Mouse (Mus musculus) MEL (cell line): ENCODE results near the gene Bsn. TPM values are rescaled to one million over a fixed set of nuclear protein-coding genes. Genes with fewer than 3 reads are reported as not detected.

Experiments
- DNase-seq: peaks from one replicate; pipeline ENCODE4 v3.0.0; 2011; ENCODE audit warnings: low read depth, low spot score
- H3K27ac ChIP-seq: 2 replicates; pipeline ENCODE4 v1.5.1; 2012; ENCODE audit warnings: low read depth, mild to moderate bottlenecking, control low read depth, low read length, moderate library complexity; ENCODE audit not compliant: control insufficient read depth
- H3K27me3 ChIP-seq, 2 experiments: fragments of 150-350 bp in 1 of 2; sonication (generic) in 1 of 2; 2 replicates each; pipeline ENCODE4 v1.6.1; 2012; ENCODE audit warnings: low read length in 2 of 2, mild to moderate bottlenecking in 2 of 2, improper control_type of control experiment in 1 of 2, moderate library complexity in 1 of 2; ENCODE audit not compliant: insufficient read depth in 2 of 2, control insufficient read depth in 1 of 2
- H3K36me3 ChIP-seq, 2 experiments: 2 replicates each; pipeline ENCODE4 v1.6.1; 2012 to 2014; ENCODE audit warnings: low read length in 2 of 2, improper control_type of control experiment in 1 of 2, inconsistent platforms in 1 of 2, mild to moderate bottlenecking in 1 of 2; ENCODE audit not compliant: insufficient read depth in 2 of 2, control insufficient read depth in 1 of 2
- H3K4me1 ChIP-seq, 2 experiments: fragments of 150-350 bp in 1 of 2; sonication (generic) in 1 of 2; 2 replicates each; pipeline ENCODE4 v1.6.1; 2012; ENCODE audit warnings: low read length in 2 of 2, improper control_type of control experiment in 1 of 2, mild to moderate bottlenecking in 1 of 2; ENCODE audit not compliant: insufficient read depth in 2 of 2, control insufficient read depth in 1 of 2
- H3K4me3 ChIP-seq, 2 experiments: fragments of 150-350 bp in 1 of 2; sonication (generic) in 1 of 2; 2 replicates each; pipeline ENCODE4 v1.5.1; 2012; ENCODE audit warnings: low read depth in 2 of 2, low read length in 2 of 2, mild to moderate bottlenecking in 2 of 2, moderate library complexity in 2 of 2, control low read depth in 1 of 2, improper control_type of control experiment in 1 of 2; ENCODE audit not compliant: control insufficient read depth in 1 of 2, insufficient read depth in 1 of 2
- H3K79me2 ChIP-seq: 2 replicates; pipeline ENCODE4 v1.6.1; 2012; ENCODE audit warnings: mild to moderate bottlenecking, low read length, moderate library complexity; ENCODE audit not compliant: control insufficient read depth, poor library complexity, insufficient read depth
- H3K9ac ChIP-seq: 2 replicates; pipeline ENCODE4 v1.6.1; 2012; ENCODE audit warnings: low read depth, mild to moderate bottlenecking, control low read depth, low read length, moderate library complexity; ENCODE audit not compliant: control insufficient read depth, poor library complexity, severe bottlenecking
- H3K9me3 ChIP-seq: fragments of 150-350 bp; sonication (generic); replicated peaks from 2 replicates; pipeline ENCODE4 v1.6.1; 2012; ENCODE audit warnings: mild to moderate bottlenecking, low read length, improper control_type of control experiment, moderate library complexity; ENCODE audit not compliant: insufficient read depth
- CHD1 ChIP-seq: IDR thresholded peaks from 2 replicates; pipeline ENCODE4 v1.6.1; 2012; ENCODE audit warnings: low read depth, mild to moderate bottlenecking, inconsistent platforms, low read length, improper control_type of control experiment
- CHD2 ChIP-seq: IDR thresholded peaks from 2 replicates; pipeline ENCODE4 v1.6.1; 2011; ENCODE audit warnings: low read length, improper control_type of control experiment
- E2F4 ChIP-seq: IDR thresholded peaks from 2 replicates; pipeline ENCODE4 v1.6.1; 2011; ENCODE audit warnings: low read depth, low read length, improper control_type of control experiment, borderline replicate concordance
- GATA1 ChIP-seq: IDR thresholded peaks from 2 replicates; pipeline ENCODE4 v1.6.1; 2011; ENCODE audit warnings: low read depth, low read length, improper control_type of control experiment
- HCFC1 ChIP-seq: IDR thresholded peaks from 2 replicates; pipeline ENCODE4 v1.6.1; 2012; ENCODE audit warnings: low read depth, mild to moderate bottlenecking, inconsistent platforms, low read length, improper control_type of control experiment, moderate library complexity
- MAFK ChIP-seq: IDR thresholded peaks from 2 replicates; pipeline ENCODE4 v1.6.1; 2011; ENCODE audit warnings: low read depth, mild to moderate bottlenecking, low read length, improper control_type of control experiment, borderline replicate concordance
- MAX ChIP-seq: IDR thresholded peaks from 2 replicates; pipeline ENCODE4 v1.6.1; 2011; ENCODE audit warnings: low read length, improper control_type of control experiment
- MAZ ChIP-seq: IDR thresholded peaks from 2 replicates; pipeline ENCODE4 v1.6.1; 2012; ENCODE audit warnings: low read depth, mild to moderate bottlenecking, inconsistent platforms, low read length, improper control_type of control experiment
- MEF2A ChIP-seq: IDR thresholded peaks from 2 replicates; pipeline ENCODE4 v1.6.1; 2014; ENCODE audit warnings: low read depth, mild to moderate bottlenecking, inconsistent platforms, low read length, improper control_type of control experiment; ENCODE audit not compliant: poor library complexity, insufficient replicate concordance, severe bottlenecking; ENCODE audit errors: extremely low read depth
- MYB ChIP-seq: IDR thresholded peaks from 2 replicates; pipeline ENCODE4 v1.6.1; 2011; ENCODE audit warnings: mild to moderate bottlenecking, low read depth, low read length, improper control_type of control experiment
- NELFE ChIP-seq: IDR thresholded peaks from 2 replicates; pipeline ENCODE4 v1.6.1; 2011; ENCODE audit warnings: low read depth, low read length, improper control_type of control experiment
- POLR2A ChIP-seq, 2 experiments: IDR thresholded peaks; 2 replicates each; pipeline ENCODE4 v1.6.1; 2011 to 2012; ENCODE audit warnings: low read length in 2 of 2, mild to moderate bottlenecking in 2 of 2, control low read depth in 1 of 2, improper control_type of control experiment in 1 of 2, low read depth in 1 of 2, moderate library complexity in 1 of 2; ENCODE audit not compliant: control insufficient read depth in 1 of 2, insufficient read depth in 1 of 2, poor library complexity in 1 of 2
- POLR2AphosphoS5 ChIP-seq: IDR thresholded peaks from 2 replicates; pipeline ENCODE4 v1.6.1; 2012; ENCODE audit warnings: low read depth, borderline replicate concordance, mild to moderate bottlenecking, inconsistent platforms, low read length, moderate library complexity, mixed read lengths
- RAD21 ChIP-seq: IDR thresholded peaks from 2 replicates; pipeline ENCODE4 v1.6.1; 2011; ENCODE audit warnings: mild to moderate bottlenecking, low read depth, low read length, improper control_type of control experiment
- RCOR1 ChIP-seq: IDR thresholded peaks from 2 replicates; pipeline ENCODE4 v1.6.1; 2012; ENCODE audit warnings: low read depth, mild to moderate bottlenecking, inconsistent platforms, low read length, improper control_type of control experiment
- SIN3A ChIP-seq: IDR thresholded peaks from 2 replicates; pipeline ENCODE4 v1.6.1; 2012; ENCODE audit warnings: low read length, improper control_type of control experiment, inconsistent platforms
- SMC3 ChIP-seq: IDR thresholded peaks from 2 replicates; pipeline ENCODE4 v1.6.1; 2011; ENCODE audit warnings: low read depth, low read length, improper control_type of control experiment
- TAL1 ChIP-seq: IDR thresholded peaks from 2 replicates; pipeline ENCODE4 v1.6.1; 2012; ENCODE audit warnings: mild to moderate bottlenecking, inconsistent platforms, low read length, moderate library complexity, mixed read lengths
- USF1 ChIP-seq: IDR thresholded peaks from 2 replicates; pipeline ENCODE4 v1.6.1; 2014; ENCODE audit warnings: low read depth, mild to moderate bottlenecking, inconsistent platforms, low read length, improper control_type of control experiment, moderate library complexity
- ZC3H11A ChIP-seq: IDR thresholded peaks from 2 replicates; pipeline ENCODE4 v1.6.1; 2012; ENCODE audit warnings: low read depth, mild to moderate bottlenecking, inconsistent platforms, low read length, improper control_type of control experiment
- ZKSCAN1 ChIP-seq: IDR thresholded peaks from 2 replicates; pipeline ENCODE4 v1.6.1; 2012; ENCODE audit warnings: low read depth, mild to moderate bottlenecking, inconsistent platforms, low read length, improper control_type of control experiment, moderate library complexity
- polyA plus RNA-seq, 2 experiments: library from polyadenylated mRNA; stranded (reverse) in 1 of 2; unstranded in 1 of 2; fragments of >175 nt in 1 of 2; fragments of >200 nt in 1 of 2; gene quantifications; 2 replicates each; pipeline versions ENCODE4 v1.2.1 to v1.2.4; 2012; ENCODE audit warnings: low replicate concordance in 2 of 2, low read depth in 1 of 2; ENCODE audit not compliant: insufficient read length in 2 of 2, insufficient read depth in 1 of 2, missing spikeins in 1 of 2
- total RNA-seq: library from RNA; depleted of rRNA; stranded (reverse); fragments of 300-350 nt; gene quantifications from 2 replicates; pipeline ENCODE4 v1.2.3, GENCODE M21; 2012

The Bsn gene
- total and polyA plus RNA-seq, 3 experiments = 3.5 to 5.6 TPM; not detected in 1

DNA sequence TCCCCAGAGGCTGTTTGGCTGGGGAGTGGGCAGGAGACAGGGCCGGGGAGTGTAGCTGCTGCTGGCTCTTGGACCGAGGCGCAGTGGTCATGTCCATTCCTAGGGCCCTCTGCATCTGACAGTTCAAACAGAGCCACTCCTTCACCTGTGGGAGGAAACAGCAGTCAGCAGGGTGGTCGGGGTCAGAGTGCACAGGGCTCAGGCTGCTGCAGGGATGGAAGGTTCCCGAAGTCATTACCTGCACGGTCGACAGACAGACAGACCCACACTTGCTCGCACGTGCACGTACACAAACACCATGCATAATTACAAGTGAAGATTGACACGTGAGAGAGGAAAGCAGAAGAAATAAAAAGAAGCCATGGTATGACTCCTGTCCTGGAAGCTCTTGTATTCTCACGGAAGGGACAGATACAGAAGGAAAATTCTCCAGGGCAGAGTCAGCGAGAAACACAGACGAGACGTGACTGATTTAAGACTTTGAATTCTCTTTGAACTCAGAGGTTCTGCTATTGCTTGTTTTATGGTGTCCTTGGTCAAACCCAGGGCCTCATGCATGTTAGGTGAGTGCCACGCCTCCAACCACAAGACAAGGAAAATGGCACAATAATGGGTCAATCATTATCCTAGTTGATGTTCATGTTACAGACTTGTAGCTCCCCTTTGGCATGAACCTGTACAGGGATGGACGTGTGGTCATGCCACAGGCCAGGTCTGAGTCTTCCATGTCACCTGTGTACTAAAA lies 63.6 kb downstream of the Bsn start:
- TF ChIP-seq E2F4 (no peak), GATA1 (no peak), POLR2AphosphoS5 (no peak), RCOR1 (no peak)
- TF ChIP-seq, all 39 proteins: peak for 0
- H3K9ac ChIP-seq = no peak overlapping the region

DNA sequence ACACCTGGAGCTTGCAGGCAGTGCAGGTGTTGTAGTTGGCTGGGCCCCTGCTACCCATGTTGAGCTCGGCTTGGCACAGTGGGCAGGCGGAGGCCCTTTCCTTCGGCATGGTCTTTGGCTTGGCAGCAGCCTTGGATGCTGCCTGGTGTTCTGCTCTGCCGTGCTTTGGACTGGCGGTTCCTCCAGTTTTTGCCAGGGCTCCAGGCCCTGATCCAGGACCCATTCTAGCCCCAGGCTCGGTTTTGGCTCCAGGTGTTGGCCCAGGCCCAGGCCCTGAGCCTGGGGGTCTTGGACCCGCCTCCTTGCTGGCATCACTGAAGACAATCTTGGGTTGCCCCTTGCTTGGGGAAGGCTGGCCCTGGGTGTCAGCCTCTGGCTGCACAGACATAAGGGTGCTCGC lies 64.5 kb downstream of the Bsn start:
- Histone ChIP-seq H3K27ac (no peak overlapping the region), H3K4me1 (peaks cover 0 to 12% of the 10 kb centered on the region in 2 experiments; a peak in 2 of 4 replicates), H3K79me2 (no peaks in the 10 kb centered on the region), H3K27me3 (no peaks in the 10 kb centered on the region), H3K4me3 (no peak overlapping the region), H3K36me3 (peaks cover 0 to 5% of the 10 kb centered on the region in 2 experiments; a peak in 2 of 4 replicates), H3K9me3 (no peaks in the 10 kb centered on the region), H3K9ac (no peak overlapping the region)
- TF ChIP-seq TAL1 (no peak), SMC3 (no peak), MYB (no peak), MAZ (no peak), CHD2 (no peak), ZC3H11A (no peak), USF1 (no peak), SIN3A (no peak), RAD21 (no peak), MEF2A (no peak), ZKSCAN1 (no peak), NELFE (no peak), MAFK (no peak), MAX (no peak), HCFC1 (no peak), CHD1 (no peak), POLR2A (IDR thresholded peaks at IDR 0.05; ENCODE audit: control insufficient read depth in 1 of 2, insufficient read depth in 1 of 2, low read depth in 1 of 2, low read length in 2 of 2, poor library complexity in 1 of 2) (no peak), GATA1 (no peak)
- DNase-seq = no peak

More for the DNA sequence above, 63.6 kb downstream of the Bsn start:
- H3K27ac ChIP-seq = no peak overlapping the region
- H3K4me1 ChIP-seq = peaks cover under 1 to 9% of the 10 kb centered on the region in 2 experiments; a peak in 3 of 4 replicates
- H3K79me2 ChIP-seq = no peaks in the 10 kb centered on the region
- no peak for DNase-seq
- H3K27me3 ChIP-seq = no peaks in the 10 kb centered on the region
- H3K9me3 ChIP-seq = no peaks in the 10 kb centered on the region
- H3K36me3 ChIP-seq = no peaks in the 10 kb centered on the region; a peak in 1 of 4 replicates
- H3K4me3 ChIP-seq = no peak overlapping the region
